Mouse (Mus musculus): Measurements from ENCODE around the gene Lyg1. TPM values are rescaled to one million over a fixed set of nuclear protein-coding genes. Genes with fewer than 3 reads are reported as not detected.
A peak's percentile ranks its signal among the peaks of the same experiment; 100 is the strongest.

The Lyg1 gene
- not detected in 2 replicates for polyA plus RNA-seq (2015; fragmentation: Nextera tagmentation; extraction: Ambion mirVana)

DNA sequence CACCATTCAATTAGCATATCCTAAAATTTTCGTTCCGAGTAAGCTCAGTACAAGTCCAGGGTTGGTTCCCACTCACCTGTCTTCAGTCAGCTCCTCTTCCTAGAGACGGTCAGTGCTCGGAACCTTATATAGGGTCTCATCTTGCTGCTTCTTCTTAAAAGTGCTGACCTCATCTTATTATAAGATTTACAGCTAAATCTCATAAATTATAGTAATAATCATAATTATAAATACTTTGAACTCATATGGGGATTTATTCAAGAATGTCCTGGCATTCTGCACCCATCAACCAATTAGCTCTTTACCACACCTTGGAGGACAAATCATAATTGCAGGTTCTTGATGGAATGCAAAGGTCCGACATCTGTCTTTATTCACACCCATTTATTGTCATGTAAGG, at the start of gene Lyg1:
Gene Lyg1 (minus strand): TSS at position 101 of the 400 bp plus-strand sequence.
- H3K4me1 ChIP-seq (ENCODE audit: control insufficient read depth, insufficient read depth, low read length): no peaks in the 10 kb centered on the region
- H3K36me3 ChIP-seq (ENCODE audit: control insufficient read depth, insufficient read depth, low read length): no peaks in the 10 kb centered on the region
- H3K9me3 ChIP-seq (replicated peaks; ENCODE audit: control insufficient read depth, low read length): no peaks in the 10 kb centered on the region
- H3K9ac ChIP-seq (ENCODE audit: low read length): no peak within 1 kb of the TSS
- H3K27ac ChIP-seq (ENCODE audit: low read length): no peak within 1 kb of the TSS
- no peak within 1 kb of the TSS for H3K4me3 ChIP-seq (replicated peaks; ENCODE audit: low read length)
- WGBS: 85% methylated on average over 5 of the region's 5 CpGs
- ATAC-seq (ENCODE audit: insufficient read depth, low FRiP score): no peak
- no peak within 1 kb of the TSS for H3K4me2 ChIP-seq (ENCODE audit: low read depth, low read length)
- H3K27me3 ChIP-seq (ENCODE audit: control insufficient read depth, insufficient read depth, low read length): no peaks in the 10 kb centered on the region

- Histone ChIP-seq H3K9ac (ENCODE audit: low read length) (no peak overlapping the region), H3K9me3 (replicated peaks; ENCODE audit: control insufficient read depth, low read length) (no peaks in the 10 kb centered on the region), H3K27ac (ENCODE audit: low read length) (no peak overlapping the region), H3K4me3 (replicated peaks; ENCODE audit: low read length) (no peak overlapping the region), H3K36me3 (ENCODE audit: control insufficient read depth, insufficient read depth, low read length) (no peaks in the 10 kb centered on the region), H3K4me2 (ENCODE audit: low read depth, low read length) (no peak overlapping the region), H3K27me3 (ENCODE audit: control insufficient read depth, insufficient read depth, low read length) (no peaks in the 10 kb centered on the region), H3K4me1 (ENCODE audit: control insufficient read depth, insufficient read depth, low read length) (no peaks in the 10 kb centered on the region)
- ATAC-seq (ENCODE audit: insufficient read depth, low FRiP score): no peak
- 63% methylated on average over 3 of the region's 3 CpGs for WGBS
These were observed 49.2 kb upstream of the Lyg1 start for GRCm38 (mm10) chr1:38006741-38007140.

DNA sequence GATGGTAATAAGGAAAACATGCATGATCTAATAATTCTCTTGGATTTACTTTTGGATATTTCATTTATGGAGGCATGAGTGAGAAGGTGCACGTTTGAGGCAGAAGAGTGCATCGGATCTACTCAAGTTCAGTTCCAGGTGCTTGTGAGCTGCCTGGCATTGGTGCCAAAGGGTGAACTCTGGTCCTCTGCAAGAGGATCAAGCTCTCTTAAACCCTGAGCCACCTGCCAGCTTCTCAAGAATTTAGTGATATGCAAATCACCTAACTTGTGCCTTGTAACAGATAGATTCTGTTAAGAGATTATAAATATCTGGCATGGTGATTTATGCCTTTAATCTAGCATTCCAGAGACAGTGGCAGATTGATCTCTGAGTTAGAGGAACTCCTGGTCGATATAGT, 45.5 kb upstream of the Lyg1 start:
- no peaks in the 10 kb centered on the region for H3K27me3 ChIP-seq (ENCODE audit: control insufficient read depth, insufficient read depth, low read length)
- H3K4me2 ChIP-seq (ENCODE audit: low read depth, low read length): no peak overlapping the region
- H3K9me3 ChIP-seq (replicated peaks; ENCODE audit: control insufficient read depth, low read length): no peaks in the 10 kb centered on the region
- 78% methylated on average over 3 of the region's 3 CpGs for WGBS
- no peaks in the 10 kb centered on the region for H3K36me3 ChIP-seq (ENCODE audit: control insufficient read depth, insufficient read depth, low read length)
- no peak for ATAC-seq (ENCODE audit: insufficient read depth, low FRiP score)
- H3K9ac ChIP-seq (ENCODE audit: low read length): no peak overlapping the region
- no peak overlapping the region for H3K4me3 ChIP-seq (replicated peaks; ENCODE audit: low read length)
- H3K4me1 ChIP-seq (ENCODE audit: control insufficient read depth, insufficient read depth, low read length): peaks cover 10% of the 10 kb centered on the region
- no peak overlapping the region for H3K27ac ChIP-seq (ENCODE audit: low read length)

GRCm38 (mm10) chr1:38001956-38002355, 44.4 kb upstream of the Lyg1 start:
- 94% methylated on average over 9 of the region's 9 CpGs for WGBS
- H3K27me3 ChIP-seq (ENCODE audit: control insufficient read depth, insufficient read depth, low read length): no peaks in the 10 kb centered on the region
- no peak overlapping the region for H3K4me2 ChIP-seq (ENCODE audit: low read depth, low read length)
- H3K27ac ChIP-seq (ENCODE audit: low read length): no peak overlapping the region
- H3K36me3 ChIP-seq (ENCODE audit: control insufficient read depth, insufficient read depth, low read length): no peaks in the 10 kb centered on the region
- H3K9me3 ChIP-seq (replicated peaks; ENCODE audit: control insufficient read depth, low read length): no peaks in the 10 kb centered on the region
- no peak overlapping the region for H3K9ac ChIP-seq (ENCODE audit: low read length)
- H3K4me3 ChIP-seq (replicated peaks; ENCODE audit: low read length): no peak overlapping the region
- H3K4me1 ChIP-seq (ENCODE audit: control insufficient read depth, insufficient read depth, low read length): peaks cover 10% of the 10 kb centered on the region
- ATAC-seq (ENCODE audit: insufficient read depth, low FRiP score): no peak

- Histone ChIP-seq H3K4me1 (ENCODE audit: control insufficient read depth, insufficient read depth, low read length) (peaks cover 16% of the 10 kb centered on the region), H3K4me2 (ENCODE audit: low read depth, low read length) (no peak overlapping the region), H3K9ac (ENCODE audit: low read length) (no peak overlapping the region), H3K36me3 (ENCODE audit: control insufficient read depth, insufficient read depth, low read length) (no peaks in the 10 kb centered on the region), H3K4me3 (replicated peaks; ENCODE audit: low read length) (no peak overlapping the region), H3K27me3 (ENCODE audit: control insufficient read depth, insufficient read depth, low read length) (no peaks in the 10 kb centered on the region), H3K9me3 (replicated peaks; ENCODE audit: control insufficient read depth, low read length) (no peaks in the 10 kb centered on the region), H3K27ac (ENCODE audit: low read length) (no peak overlapping the region)
- WGBS: 86% methylated on average over 8 of the region's 8 CpGs
- no peak for ATAC-seq (ENCODE audit: insufficient read depth, low FRiP score)
These were observed 43.3 kb upstream of the Lyg1 start for GRCm38 (mm10) chr1:38000844-38001243.

- Histone ChIP-seq H3K4me2 (ENCODE audit: low read depth, low read length) (peak overlapping the region; percentile 70), H3K27me3 (ENCODE audit: control insufficient read depth, insufficient read depth, low read length) (no peaks in the 10 kb centered on the region), H3K4me3 (replicated peaks; ENCODE audit: low read length) (no peak overlapping the region), H3K9ac (ENCODE audit: low read length) (peak overlapping the region; percentile 96; the same call in 1 of the 2 replicates), H3K4me1 (ENCODE audit: control insufficient read depth, insufficient read depth, low read length) (peaks cover 16% of the 10 kb centered on the region), H3K36me3 (ENCODE audit: control insufficient read depth, insufficient read depth, low read length) (no peaks in the 10 kb centered on the region), H3K9me3 (replicated peaks; ENCODE audit: control insufficient read depth, low read length) (no peaks in the 10 kb centered on the region), H3K27ac (ENCODE audit: low read length) (no peak overlapping the region)
- ATAC-seq (ENCODE audit: insufficient read depth, low FRiP score): no peak
- WGBS: 66% methylated on average over 3 of the region's 3 CpGs
These were observed 42.0 kb upstream of the Lyg1 start for GRCm38 (mm10) chr1:37999552-37999951.

GRCm38 (mm10) chr1:37998371-37999199, 41.0 kb upstream of the Lyg1 start:
- no peaks in the 10 kb centered on the region for H3K9me3 ChIP-seq (replicated peaks; ENCODE audit: control insufficient read depth, low read length)
- H3K4me3 ChIP-seq (replicated peaks; ENCODE audit: low read length): peak overlapping the region; percentile 79
- peak overlapping the region; percentile 96 for H3K9ac ChIP-seq (ENCODE audit: low read length)
- H3K27me3 ChIP-seq (ENCODE audit: control insufficient read depth, insufficient read depth, low read length): no peaks in the 10 kb centered on the region
- H3K4me1 ChIP-seq (ENCODE audit: control insufficient read depth, insufficient read depth, low read length): peaks cover 16% of the 10 kb centered on the region
- WGBS: 4% methylated on average over 30 of the region's 47 CpGs
- no peaks in the 10 kb centered on the region; the same call in 1 of the 2 replicates for H3K36me3 ChIP-seq (ENCODE audit: control insufficient read depth, insufficient read depth, low read length)
- H3K4me2 ChIP-seq (ENCODE audit: low read depth, low read length): peak overlapping the region; percentile 70
- ATAC-seq (ENCODE audit: insufficient read depth, low FRiP score): peak; percentile 29; the same call in 1 of the 2 replicates
- H3K27ac ChIP-seq (ENCODE audit: low read length): peak overlapping the region; percentile 80

GRCm38 (mm10) chr1:37997867-37998266, 40.3 kb upstream of the Lyg1 start, which contains the start of the genes Txndc9 and Eif5b:
Gene Txndc9 (minus strand): TSS chr1:37997893.
Gene Eif5b (plus strand): TSS chr1:37998010.
- peak within 1 kb of the TSS; percentile 96 for H3K9ac ChIP-seq (ENCODE audit: low read length)
- ATAC-seq (ENCODE audit: insufficient read depth, low FRiP score): peak; percentile 93
- peak within 1 kb of the TSS; percentile 78 for H3K4me2 ChIP-seq (ENCODE audit: low read depth, low read length)
- peak within 1 kb of the TSS; percentile 92 for H3K27ac ChIP-seq (ENCODE audit: low read length)
- peaks cover 4% of the 10 kb centered on the region; the same call in 1 of the 2 replicates for H3K36me3 ChIP-seq (ENCODE audit: control insufficient read depth, insufficient read depth, low read length)
- H3K9me3 ChIP-seq (replicated peaks; ENCODE audit: control insufficient read depth, low read length): no peaks in the 10 kb centered on the region
- H3K27me3 ChIP-seq (ENCODE audit: control insufficient read depth, insufficient read depth, low read length): no peaks in the 10 kb centered on the region
- H3K4me3 ChIP-seq (replicated peaks; ENCODE audit: low read length): peak within 1 kb of the TSS; percentile 79
- peaks cover 16% of the 10 kb centered on the region for H3K4me1 ChIP-seq (ENCODE audit: control insufficient read depth, insufficient read depth, low read length)
- WGBS: under 1% methylated on average over 50 of the region's 50 CpGs

- Histone ChIP-seq H3K4me1 (ENCODE audit: control insufficient read depth, insufficient read depth, low read length) (peaks cover 16% of the 10 kb centered on the region), H3K4me2 (ENCODE audit: low read depth, low read length) (peak overlapping the region; percentile 78), H3K36me3 (ENCODE audit: control insufficient read depth, insufficient read depth, low read length) (peaks cover 10% of the 10 kb centered on the region), H3K27me3 (ENCODE audit: control insufficient read depth, insufficient read depth, low read length) (no peaks in the 10 kb centered on the region), H3K4me3 (replicated peaks; ENCODE audit: low read length) (peak overlapping the region; percentile 79), H3K9ac (ENCODE audit: low read length) (peak overlapping the region; percentile 96), H3K27ac (ENCODE audit: low read length) (peak overlapping the region; percentile 92), H3K9me3 (replicated peaks; ENCODE audit: control insufficient read depth, low read length) (no peaks in the 10 kb centered on the region)
- ATAC-seq (ENCODE audit: insufficient read depth, low FRiP score): peak; percentile 96
- WGBS: under 1% methylated on average over 42 of the region's 42 CpGs
These were observed 39.4 kb upstream of the Lyg1 start for GRCm38 (mm10) chr1:37996877-37997484.

All from stomach, embryonic 16.5 days (tissue).